Mouse (Mus musculus) B cell, adult 67 days (primary cell): ENCODE measurements around the gene 4930563M21Rik. TPM values are rescaled to one million over a fixed set of nuclear protein-coding genes. Genes with fewer than 3 reads are reported as not detected.

ENCODE experiments used
- total RNA-seq, 2 experiments: library from RNA; stranded (reverse); gene quantifications; 4 replicates each; pipeline ENCODE4 v1.2.4; 2023

The 4930563M21Rik gene
- total RNA-seq: not detected

DNA sequence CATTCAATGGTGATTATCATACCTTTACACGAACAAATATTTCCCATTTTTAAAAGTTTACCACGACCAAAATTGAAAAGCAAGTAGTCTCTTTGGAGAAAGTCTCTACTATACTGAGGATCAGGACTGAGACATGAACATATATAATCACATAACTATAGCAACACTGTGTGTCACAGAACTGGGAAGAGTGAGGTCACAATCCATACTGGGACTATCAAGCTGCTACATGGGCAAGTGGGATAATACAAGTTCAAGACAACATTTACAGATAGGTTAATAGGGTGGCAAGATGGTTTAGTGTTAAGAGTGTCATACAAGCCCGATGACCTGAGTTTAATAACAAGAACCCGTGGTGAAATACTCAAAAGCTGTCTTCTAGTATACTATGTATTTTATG, at the start of gene 4930563M21Rik:
TSS of gene 4930563M21Rik (minus strand) at position 101 of the 400 bp plus-strand sequence.

DNA sequence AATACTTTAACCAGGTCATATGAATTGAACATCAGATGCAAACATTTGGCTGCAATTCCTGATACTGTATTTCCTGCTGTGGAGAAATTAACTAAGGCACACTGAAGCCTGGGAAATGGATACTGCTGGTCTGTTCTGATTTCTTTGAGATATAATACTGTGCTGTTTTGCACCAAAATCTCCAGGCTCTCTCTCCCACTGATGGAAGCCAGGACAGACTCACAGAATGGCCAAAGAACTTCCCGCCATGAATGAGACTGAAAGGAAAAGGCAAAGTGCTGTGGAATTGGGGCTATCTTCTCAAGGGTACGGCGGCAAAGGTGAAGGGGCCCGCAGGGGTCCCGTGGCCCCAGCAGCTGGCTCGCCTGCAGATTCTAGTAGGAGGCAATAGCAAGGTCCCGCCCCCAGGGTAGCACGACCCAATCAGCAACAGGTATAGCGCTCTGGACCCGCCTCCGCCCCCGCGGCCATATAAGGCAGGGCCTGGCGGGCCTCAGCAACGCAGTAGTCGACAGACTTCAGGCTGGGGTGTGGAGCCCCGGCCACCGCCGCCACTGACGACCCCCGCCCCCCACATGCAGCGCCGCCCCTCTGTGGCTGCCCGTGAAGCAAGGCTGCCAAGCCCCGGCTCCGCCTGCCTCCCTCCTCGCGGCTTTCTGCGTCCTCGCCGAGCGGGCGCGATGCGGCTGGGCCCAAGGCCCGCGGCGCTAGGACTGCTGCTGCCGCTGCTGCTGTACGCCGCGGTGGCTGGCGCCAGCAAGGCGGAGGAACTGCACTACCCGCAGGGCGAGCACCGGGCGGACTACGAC, 31.2 kb upstream of the 4930563M21Rik start, which contains the start of gene Rcn2:
TSS of gene Rcn2 (plus strand) at position 474 of the 809 bp plus-strand sequence.

DNA sequence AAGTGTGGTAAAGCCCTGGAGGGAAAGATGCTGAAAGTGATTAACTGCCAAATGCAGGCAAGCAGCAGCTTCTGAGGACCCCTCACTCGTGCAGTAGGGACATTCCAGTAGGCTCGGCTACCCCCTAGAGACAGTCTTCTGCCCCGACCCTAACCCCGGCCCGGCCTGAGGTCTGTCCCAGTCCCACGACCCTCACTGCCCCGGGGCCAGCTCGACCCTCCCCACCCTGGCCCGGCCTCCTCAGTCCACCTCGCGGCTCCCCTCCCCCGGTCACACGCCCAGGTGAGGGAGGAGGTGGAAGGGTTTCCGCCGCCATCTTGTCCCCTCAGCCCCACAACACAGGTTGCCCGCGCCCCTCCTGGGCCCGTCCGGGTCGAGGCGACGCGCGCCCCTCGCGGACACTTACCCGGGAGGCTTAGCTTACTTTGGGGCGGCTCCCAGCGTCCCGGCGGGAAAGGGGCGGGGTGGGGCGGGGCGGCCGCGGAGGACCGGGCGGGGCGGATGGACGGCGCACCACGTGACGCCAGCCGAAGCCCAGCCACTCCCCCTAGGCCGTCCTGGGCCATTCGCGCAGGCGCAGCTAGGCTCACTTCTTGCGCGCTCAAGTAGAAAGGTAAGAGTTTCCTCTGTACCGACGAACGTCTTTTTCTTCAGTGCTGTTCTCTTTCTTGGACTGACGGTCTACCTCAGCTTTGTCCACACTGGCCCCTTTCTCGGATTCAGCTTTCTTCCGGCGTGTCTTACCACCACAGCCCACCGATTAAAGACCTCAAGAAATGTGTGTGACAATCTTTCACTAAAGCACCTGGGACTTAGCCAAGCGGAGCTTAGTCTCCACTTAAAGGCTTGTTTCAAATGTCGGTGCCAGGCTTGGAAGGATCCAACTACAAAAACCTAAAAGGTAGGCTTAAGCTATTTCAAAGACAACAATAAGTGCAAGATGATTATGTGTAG, 72.4 kb downstream of the 4930563M21Rik start, which contains the start of gene Scaper:
TSS of gene Scaper (minus strand) at position 456 of the 954 bp plus-strand sequence.

Other genes with a start within 250 kb of the 4930563M21Rik start
- 10 to 100 TPM; 30.4 to 31.9 TPM for gene Scaper, start 72.4 kb downstream of the 4930563M21Rik start, total RNA-seq
- 10 to 100 TPM; 28.4 to 28.9 TPM for gene Rcn2, start 31.3 kb upstream of the 4930563M21Rik start, total RNA-seq
- gene Pstpip1, start 79.4 kb upstream of the 4930563M21Rik start, total RNA-seq: 100 to 1,000 TPM; 125 to 130 TPM
- 10 to 100 TPM in 1 of 2 experiments, 1 to 10 TPM in 1; 8.9 to 11.0 TPM for gene Tspan3, start 154.9 kb upstream of the 4930563M21Rik start, total RNA-seq